Mouse (Mus musculus) midbrain, postnatal 0 days (tissue): ENCODE data around the gene Ppme1. TPM values are rescaled to one million over a fixed set of nuclear protein-coding genes. Genes with fewer than 3 reads are reported as not detected.

ENCODE experiments used
- ATAC-seq: fragments of 200-750 bp; cut with Nextera tagmentation; 2 replicates; pipeline ENCODE4 v1.8.0; 2017; ENCODE audit warnings: moderate number of reproducible peaks, mild to moderate bottlenecking, moderate TSS enrichment, moderate library complexity; ENCODE audit not compliant: low FRiP score
- DNase-seq: peaks from one replicate; pipeline ENCODE4 v3.0.0-alpha.2; 2015; ENCODE audit warnings: low spot score
- H3K27ac ChIP-seq: fragments of 300-500 bp; sonication (generic); 2 replicates; pipeline ENCODE4 v1.5.1; 2014; ENCODE audit warnings: low read depth, mild to moderate bottlenecking, low read length, mixed read lengths
- H3K27me3 ChIP-seq: fragments of 300-500 bp; sonication (generic); 2 replicates; pipeline ENCODE4 v1.6.1; 2014; ENCODE audit warnings: low read length, control low read depth, mixed read lengths; ENCODE audit not compliant: insufficient read depth
- H3K36me3 ChIP-seq: fragments of 300-500 bp; sonication (generic); 2 replicates; pipeline ENCODE4 v1.6.1; 2014; ENCODE audit warnings: low read length, control low read depth, mixed read lengths; ENCODE audit not compliant: insufficient read depth
- H3K4me1 ChIP-seq: fragments of 300-500 bp; sonication (generic); 2 replicates; pipeline ENCODE4 v1.6.1; 2014; ENCODE audit warnings: mild to moderate bottlenecking, control low read depth, antibody characterized with exemption, low read length, mixed read lengths; ENCODE audit not compliant: insufficient read depth
- H3K4me2 ChIP-seq: fragments of 300-500 bp; sonication (generic); 2 replicates; pipeline ENCODE4 v1.6.1; 2014; ENCODE audit warnings: low read depth, mild to moderate bottlenecking, low read length, mixed read lengths; ENCODE audit not compliant: poor library complexity, severe bottlenecking
- H3K4me3 ChIP-seq: fragments of 300-500 bp; sonication (generic); 2 replicates; pipeline ENCODE4 v1.5.1; 2014; ENCODE audit warnings: low read depth, mild to moderate bottlenecking, low read length, moderate library complexity
- H3K9ac ChIP-seq: fragments of 300-500 bp; sonication (generic); replicated peaks from 2 replicates; pipeline ENCODE4 v1.6.1; 2014; ENCODE audit warnings: mild to moderate bottlenecking, low read length, moderate library complexity, mixed read lengths; ENCODE audit not compliant: poor library complexity, severe bottlenecking
- H3K9me3 ChIP-seq: fragments of 300-500 bp; sonication (generic); 2 replicates; pipeline ENCODE4 v1.6.1; 2016; ENCODE audit warnings: low read length, control low read depth
- CTCF ChIP-seq: IDR thresholded peaks from 2 replicates; pipeline ENCODE4 v1.5.1; 2016; ENCODE audit warnings: antibody characterized with exemption, mild to moderate bottlenecking
- WGBS: fragments of 180-500 bp; shearing (Covaris S2); extraction: QIAGEN DNeasy Blood & Tissue Kit; methylation state at CpG from one replicate; pipeline ENCODE4 v1.1.7; 2014; 5-methylcytosine and 5-hydroxymethylcytosine counted together
- polyA plus RNA-seq: library from polyadenylated mRNA; unstranded; fragments of >200 nt; fragmentation: Nextera tagmentation; extraction: Ambion mirVana; gene quantifications from 2 replicates; pipeline ENCODE4 v1.2.1, GENCODE M21; 2015
- total RNA-seq: library from RNA; depleted of rRNA; stranded (reverse); fragments of >200 nt; gene quantifications from 2 replicates; pipeline ENCODE4 v1.2.3, GENCODE M21; 2014

Ppme1 gene
- total and polyA plus RNA-seq, 2 experiments from 2014 or later, result 149 to 172 TPM

DNA sequence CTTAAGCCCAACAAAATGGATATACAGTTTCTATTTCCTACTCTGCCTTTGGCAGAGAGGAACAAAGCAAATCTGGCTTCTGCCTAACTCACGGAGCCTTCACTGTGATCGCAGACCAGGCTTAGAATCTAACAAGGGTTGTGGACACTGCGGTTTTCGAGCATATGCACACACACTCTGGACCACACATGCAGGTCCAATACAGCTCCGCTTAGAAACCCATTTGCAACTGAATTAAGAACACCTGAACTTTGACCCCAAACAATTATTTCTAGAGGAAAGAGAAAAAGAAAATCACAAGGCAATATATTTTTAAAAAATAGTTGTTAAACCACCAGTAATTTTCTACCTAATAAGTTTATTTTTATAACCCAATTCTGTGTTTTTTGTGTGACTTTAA is 15.8 kb downstream of the Ppme1 start:
- Histone ChIP-seq H3K9me3 (no peaks in the 10 kb centered on the region), H3K4me1 (no peaks in the 10 kb centered on the region), H3K27ac (no peak overlapping the region), H3K4me2 (no peak overlapping the region), H3K4me3 (no peak overlapping the region), H3K9ac (no peak overlapping the region), H3K36me3 (peaks cover 9% of the 10 kb centered on the region; the same call in 1 of the 2 replicates), H3K27me3 (no peaks in the 10 kb centered on the region)
- WGBS, result 75% methylated on average over 5 of the region's 5 CpGs
- TF ChIP-seq CTCF, result no peak
- DNase-seq, result no peak
- ATAC-seq, result no peak

DNA sequence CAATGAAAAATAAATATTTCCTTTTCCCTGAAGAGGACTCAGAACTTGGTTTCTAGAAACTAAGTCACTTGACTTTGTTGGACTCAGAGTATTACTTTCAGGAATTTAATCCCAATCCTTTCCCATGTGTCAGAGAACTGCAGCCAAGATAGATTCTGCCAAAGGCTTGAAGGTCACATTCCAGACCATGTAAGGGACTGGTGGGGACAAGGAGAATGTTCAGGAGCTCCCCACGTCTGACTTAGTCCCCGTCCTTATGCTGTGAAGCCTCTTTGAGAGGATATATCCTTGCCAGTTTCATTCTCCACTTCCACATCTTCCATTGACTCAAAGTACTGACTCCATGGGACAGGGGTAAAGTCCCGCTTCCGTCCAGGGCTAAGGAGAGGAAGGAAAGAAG is 17.1 kb downstream of the Ppme1 start:
- no peak overlapping the region for H3K27ac ChIP-seq
- no peak overlapping the region for H3K4me3 ChIP-seq
- no peak for TF ChIP-seq CTCF
- H3K4me2 ChIP-seq, result no peak overlapping the region
- no peaks in the 10 kb centered on the region for H3K4me1 ChIP-seq
- H3K36me3 ChIP-seq, result peaks cover 9% of the 10 kb centered on the region; the same call in 1 of the 2 replicates
- DNase-seq (no peak), ATAC-seq (no peak)
- no peaks in the 10 kb centered on the region for H3K9me3 ChIP-seq
- H3K27me3 ChIP-seq, result no peaks in the 10 kb centered on the region
- H3K9ac ChIP-seq, result no peak overlapping the region
- 90% methylated on average over 4 of the region's 4 CpGs for WGBS

DNA sequence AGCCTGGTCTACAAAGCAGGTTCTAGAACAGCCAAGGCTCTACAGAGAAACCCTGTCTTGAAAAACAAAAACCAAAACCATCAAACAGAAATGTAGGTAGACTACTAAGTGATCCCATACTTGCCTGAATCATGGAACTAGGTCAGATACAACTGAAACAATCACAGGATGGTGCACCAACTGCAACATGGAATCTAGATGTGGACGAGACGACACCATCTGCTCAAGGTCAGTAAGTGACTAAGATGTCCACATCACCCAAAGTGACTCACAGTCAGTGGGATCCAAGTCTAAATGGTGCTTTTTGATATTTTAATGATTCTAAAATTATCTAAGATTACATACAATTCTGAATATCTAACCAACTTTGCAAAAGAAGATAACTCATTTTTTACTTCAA is 36.2 kb downstream of the Ppme1 start:
- Histone ChIP-seq H3K27ac (no peak overlapping the region), H3K27me3 (no peaks in the 10 kb centered on the region), H3K4me1 (no peaks in the 10 kb centered on the region), H3K4me3 (no peak overlapping the region), H3K36me3 (peaks cover 70% of the 10 kb centered on the region), H3K4me2 (no peak overlapping the region), H3K9me3 (no peaks in the 10 kb centered on the region), H3K9ac (no peak overlapping the region)
- 98% methylated on average over 2 of the region's 2 CpGs for WGBS
- no peak for ATAC-seq
- TF ChIP-seq CTCF, result no peak
- no peak for DNase-seq

DNA sequence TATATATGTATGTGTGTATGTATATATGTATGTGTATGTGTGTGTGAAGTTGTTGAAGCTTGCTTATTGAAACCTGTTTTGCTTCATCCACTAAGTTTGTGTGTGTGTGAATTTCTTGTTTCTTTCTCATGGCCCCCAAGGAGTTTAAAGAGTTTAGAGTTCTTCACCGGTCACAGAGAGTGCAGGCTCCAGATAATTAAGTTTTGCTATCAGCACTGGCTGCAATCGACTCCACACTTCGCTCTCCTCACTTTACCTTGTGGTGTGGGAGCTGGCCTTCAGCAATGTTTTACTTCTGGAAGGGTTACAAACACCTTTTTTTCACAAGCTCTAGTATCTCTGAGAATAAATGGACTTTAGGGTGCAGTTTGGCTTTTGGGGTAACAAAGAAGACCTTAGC is 40.8 kb downstream of the Ppme1 start:
- Histone ChIP-seq H3K27ac (no peak overlapping the region), H3K9me3 (no peaks in the 10 kb centered on the region), H3K27me3 (no peaks in the 10 kb centered on the region), H3K4me2 (no peak overlapping the region), H3K36me3 (peaks cover 70% of the 10 kb centered on the region), H3K9ac (no peak overlapping the region), H3K4me1 (no peaks in the 10 kb centered on the region), H3K4me3 (no peak overlapping the region)
- 94% methylated on average over 3 of the region's 3 CpGs for WGBS
- ATAC-seq (no peak), DNase-seq (no peak)
- TF ChIP-seq CTCF, result no peak

DNA sequence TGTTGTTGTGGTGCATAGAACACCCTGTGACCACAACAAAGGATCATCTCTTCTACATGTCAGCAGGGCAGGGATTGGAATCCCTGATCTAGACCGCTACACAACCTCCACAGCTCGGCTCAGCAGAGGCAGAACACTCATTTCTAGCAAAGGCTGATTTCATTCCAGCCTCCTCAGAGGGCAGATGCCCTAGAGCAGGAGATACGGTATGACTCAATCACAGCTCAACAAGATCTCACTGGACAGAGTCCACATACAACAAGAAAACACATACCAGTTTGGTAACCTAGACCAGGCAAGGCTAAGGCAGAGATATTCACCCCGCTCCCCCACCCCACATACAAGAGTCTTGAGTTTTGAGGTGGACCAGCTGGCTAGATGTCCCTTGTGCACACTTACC is 43.5 kb downstream of the Ppme1 start:
- Histone ChIP-seq H3K4me2 (no peak overlapping the region), H3K9ac (no peak overlapping the region), H3K27me3 (no peaks in the 10 kb centered on the region), H3K9me3 (no peaks in the 10 kb centered on the region), H3K4me1 (no peaks in the 10 kb centered on the region), H3K36me3 (peaks cover 50% of the 10 kb centered on the region), H3K4me3 (no peak overlapping the region), H3K27ac (no peak overlapping the region)
- ATAC-seq (no peak), DNase-seq (no peak)
- no peak for TF ChIP-seq CTCF
- 94% methylated on average over 4 of the region's 4 CpGs for WGBS

DNA sequence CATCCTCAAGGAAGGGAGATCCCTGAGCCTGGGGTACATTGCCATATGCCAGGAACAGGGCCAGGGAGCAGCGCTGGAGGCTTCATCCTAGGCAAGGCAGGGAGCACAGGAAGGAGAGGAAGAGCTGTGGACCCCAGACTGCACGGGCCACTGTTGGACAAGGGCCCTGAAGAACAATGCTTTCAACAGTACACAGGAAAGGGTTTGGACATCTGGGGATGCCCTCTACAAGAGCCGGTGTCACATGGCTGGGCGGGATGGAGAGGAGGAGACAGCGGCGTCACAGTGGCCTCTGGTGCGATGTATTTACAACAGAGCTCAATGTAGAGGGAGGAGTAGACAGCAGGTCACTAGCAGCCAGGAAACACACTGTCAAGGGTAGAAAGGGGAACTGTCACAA is 44.6 kb downstream of the Ppme1 start:
- no peak overlapping the region for H3K4me2 ChIP-seq
- H3K36me3 ChIP-seq, result peaks cover 43% of the 10 kb centered on the region
- no peak for ATAC-seq
- no peak for DNase-seq
- no peak for TF ChIP-seq CTCF
- H3K27ac ChIP-seq, result no peak overlapping the region
- no peak overlapping the region for H3K9ac ChIP-seq
- WGBS, result 94% methylated on average over 7 of the region's 7 CpGs
- no peaks in the 10 kb centered on the region for H3K4me1 ChIP-seq
- no peaks in the 10 kb centered on the region for H3K9me3 ChIP-seq
- H3K27me3 ChIP-seq, result no peaks in the 10 kb centered on the region
- H3K4me3 ChIP-seq, result no peak overlapping the region
